Mouse (Mus musculus): Measurements from ENCODE around the gene Oaz2.

DNA sequence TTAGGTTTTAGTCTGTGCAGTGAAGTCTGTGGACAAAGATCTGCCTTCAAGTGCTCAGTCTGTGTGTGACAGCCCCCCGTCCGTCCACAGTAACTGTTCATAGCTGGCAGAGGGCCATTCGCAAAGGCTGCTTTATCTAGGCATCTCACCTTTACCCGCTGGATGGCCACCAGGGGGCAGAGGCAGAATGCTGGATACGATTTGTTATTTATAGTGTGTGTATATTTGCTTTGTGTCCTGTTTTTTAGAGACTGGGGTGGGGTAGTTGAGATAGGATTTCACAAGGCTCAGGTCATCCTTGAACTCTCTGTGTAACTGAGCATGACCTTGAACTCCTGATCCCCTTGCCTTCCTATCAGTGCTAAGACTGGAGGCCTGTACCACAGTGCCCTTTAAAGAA, 1.8 kb upstream of the Oaz2 start:
- TF ChIP-seq POLR2A (IDR thresholded peaks at IDR 0.05; ENCODE audit: insufficient read depth, low read depth, low read length) (no peak), CTCF (IDR thresholded peaks at IDR 0.05; ENCODE audit: insufficient read depth, low read depth, low read length) (peak; percentile 33; the same call in 1 of the 2 replicates)
